Mouse (Mus musculus): ENCODE results near the gene Rasgef1c.

GRCm38 (mm10) chr11:49953616-49954015 is 52.0 kb downstream of the Rasgef1c start:
- TF ChIP-seq GATA1 (IDR thresholded peaks at IDR 0.05; ENCODE audit: low read length) (no peak), TAL1 (IDR thresholded peaks at IDR 0.05; ENCODE audit: low read length) (no peak)

Measured in erythroblast, embryonic 14.5 days (primary cell).